8 mouse cellular contexts compared by ENCODE assay signal in genomic region chr13:51645872-51646271, GRCm38 (mm10). TPM values are rescaled to one million over a fixed set of nuclear protein-coding genes. Genes with fewer than 3 reads are reported as not detected.
A peak's percentile ranks its signal among the peaks of the same experiment; 100 is the strongest.
DNase-seq lines count a peak whose midpoint lies in the region; ATAC-seq and TF ChIP-seq lines count a peak whose summit lies in the region.

No protein-coding gene starts in this region.

- under 1% methylated on average over 7 of the region's 7 CpGs for WGBS in lung, embryonic 16.5 days
- WGBS in hindbrain, postnatal 0 days: 1% methylated on average over 7 of the region's 7 CpGs

- no peak for DNase-seq in lung, postnatal 25 days (ENCODE audit: low spot score)
- peak; percentile 29 for DNase-seq in embryo, embryonic 9.5 days (ENCODE audit: extremely low spot score)
- DNase-seq in hindbrain, postnatal 0 days (ENCODE audit: low spot score): no peak
- DNase-seq in lung, postnatal 36 days: peak; percentile 9
- DNase-seq in yolk sac, embryonic 10.5 days (ENCODE audit: low spot score): peak; percentile 50
- no peak for DNase-seq in urinary bladder, postnatal 14 days (ENCODE audit: low spot score)
- DNase-seq in gastrocnemius, adult 18-20 months (ENCODE audit: low spot score): no peak

- no peak for TF ChIP-seq CTCF in hindbrain, postnatal 0 days (IDR thresholded peaks at IDR 0.05; ENCODE audit: low read depth)

- H3K4me3 ChIP-seq in lung, embryonic 16.5 days (ENCODE audit: low read length): peak overlapping the region; percentile 90
- H3K4me3 ChIP-seq in hindbrain, postnatal 0 days (ENCODE audit: low read length): peak overlapping the region; percentile 71

- H3K4me2 ChIP-seq in lung, embryonic 16.5 days (ENCODE audit: low read depth, low read length): peak overlapping the region; percentile 72
- peak overlapping the region; percentile 95 for H3K4me2 ChIP-seq in hindbrain, postnatal 0 days (ENCODE audit: low read depth, low read length)

- no peak for ATAC-seq in lung, embryonic 16.5 days (ENCODE audit: low read depth)
- ATAC-seq in hindbrain, postnatal 0 days: no peak

- no peaks in the 10 kb centered on the region for H3K9me3 ChIP-seq in lung, embryonic 16.5 days (ENCODE audit: control insufficient read depth, low read length)
- H3K9me3 ChIP-seq in hindbrain, postnatal 0 days (ENCODE audit: low read length): no peaks in the 10 kb centered on the region

- peaks cover 31% of the 10 kb centered on the region for H3K4me1 ChIP-seq in lung, embryonic 16.5 days (replicated peaks; ENCODE audit: control insufficient read depth, insufficient read depth, low read length)
- H3K4me1 ChIP-seq in hindbrain, postnatal 0 days (ENCODE audit: insufficient read depth, low read length): peaks cover 3% of the 10 kb centered on the region; the same call in 1 of the 2 replicates

- peak overlapping the region; percentile 96 for H3K9ac ChIP-seq in lung, embryonic 16.5 days (ENCODE audit: low read length)
- H3K9ac ChIP-seq in hindbrain, postnatal 0 days (replicated peaks; ENCODE audit: low read length): peak overlapping the region; percentile 53

- no peaks in the 10 kb centered on the region for H3K36me3 ChIP-seq in lung, embryonic 16.5 days (ENCODE audit: control insufficient read depth, insufficient read depth, low read length)
- no peaks in the 10 kb centered on the region for H3K36me3 ChIP-seq in hindbrain, postnatal 0 days (ENCODE audit: insufficient read depth, low read length)

- H3K27ac ChIP-seq in lung, embryonic 16.5 days (ENCODE audit: low read length): peak overlapping the region; percentile 84
- H3K27ac ChIP-seq in hindbrain, postnatal 0 days: no peak overlapping the region

- H3K27me3 ChIP-seq in lung, embryonic 16.5 days (ENCODE audit: control insufficient read depth, insufficient read depth, low read depth, low read length): no peaks in the 10 kb centered on the region
- no peaks in the 10 kb centered on the region for H3K27me3 ChIP-seq in hindbrain, postnatal 0 days (ENCODE audit: insufficient read depth, low read length)

RNA-seq across cellular contexts. Expression of gene Cks2, which starts 0.8 kb away (rescaled TPM):
- 350 and 356 TPM in 2 replicates for polyA plus RNA-seq in lung, embryonic 16.5 days (2015; fragmentation: Nextera tagmentation; extraction: Ambion mirVana)
- total RNA-seq in hindbrain, postnatal 0 days (2014; rRNA removed): 40.0 and 41.0 TPM in 2 replicates
- polyA plus RNA-seq in hindbrain, postnatal 0 days (2015; fragmentation: Nextera tagmentation; extraction: Ambion mirVana): 58.6 and 69.4 TPM in 2 replicates
- not detected for total RNA-seq in gastrocnemius, adult 18-20 months (2021)

RNA-seq across cellular contexts. Expression of gene Secisbp2, which starts 5.6 kb away (rescaled TPM):
- 27.5 and 28.3 TPM in 2 replicates for polyA plus RNA-seq in lung, embryonic 16.5 days (2015; fragmentation: Nextera tagmentation; extraction: Ambion mirVana)
- total RNA-seq in hindbrain, postnatal 0 days (2014; rRNA removed): 13.7 and 15.0 TPM in 2 replicates
- 20.1 and 21.8 TPM in 2 replicates for polyA plus RNA-seq in hindbrain, postnatal 0 days (2015; fragmentation: Nextera tagmentation; extraction: Ambion mirVana)
- total RNA-seq in gastrocnemius, adult 18-20 months (2021): 10 to 100 TPM in 1 of 2 experiments, 1 to 10 TPM in 1; 8.8 to 10.5 TPM

Comparison
In these comparisons a context has a peak if more than half of its experiments do, and no peak if none do; other contexts are left out.
1. DNase-seq: peak in embryo, embryonic 9.5 days (single experiment), lung, postnatal 36 days (single experiment) and yolk sac, embryonic 10.5 days (single experiment); none in lung, postnatal 25 days (single experiment), hindbrain, postnatal 0 days (single experiment), urinary bladder, postnatal 14 days (single experiment) and gastrocnemius, adult 18-20 months (single experiment).
2. RNA of gene Cks2, which starts 0.8 kb away (total RNA-seq): 40.0 to 41.0 TPM in hindbrain, postnatal 0 days; not detected in gastrocnemius, adult 18-20 months; every median in the first group is over 10 times any median in the second.